Mouse (Mus musculus): ENCODE results near the gene Mdp1. TPM values are rescaled to one million over a fixed set of nuclear protein-coding genes. Genes with fewer than 3 reads are reported as not detected.
A peak's percentile ranks its signal among the peaks of the same experiment; 100 is the strongest.

Mdp1 gene
- polyA plus RNA-seq, 1 experiment from 2014 or later, result 46.2 TPM

DNA sequence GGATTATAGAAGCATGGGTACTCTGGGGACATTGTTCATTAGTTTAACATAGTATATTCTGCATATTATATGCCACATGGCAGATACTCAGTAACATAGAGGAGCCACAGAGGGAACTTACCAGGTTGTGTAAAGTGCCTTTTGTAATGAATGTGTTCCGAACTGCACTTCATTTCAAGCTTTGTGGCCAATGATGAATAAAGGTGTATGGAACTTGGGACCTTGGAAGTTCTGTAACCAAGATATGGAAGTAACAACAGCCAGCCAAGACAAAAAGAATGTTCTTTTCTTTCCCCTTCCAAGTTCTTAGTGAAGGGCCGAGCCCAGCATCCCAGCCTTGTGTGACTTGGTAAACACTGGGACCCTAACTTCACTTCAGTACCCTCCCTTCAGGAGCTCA, 10.4 kb downstream of the Mdp1 start, which contains the start of gene Tssk4:
Gene Tssk4, plus strand, starts transcription at position 301 of the 400 bp plus-strand sequence.
- Histone ChIP-seq H3K4me3 (ENCODE audit: low read depth, low read length) (no peak within 1 kb of the TSS), H3K4me2 (replicated peaks; ENCODE audit: low read depth, low read length) (no peak within 1 kb of the TSS), H3K36me3 (ENCODE audit: insufficient read depth, low read length) (no peaks in the 10 kb centered on the region), H3K4me1 (ENCODE audit: insufficient read depth, low read depth, low read length) (peaks cover under 1% of the 10 kb centered on the region; the same call in 1 of the 2 replicates), H3K27me3 (replicated peaks; ENCODE audit: insufficient read depth, low read length) (no peaks in the 10 kb centered on the region), H3K27ac (ENCODE audit: low read length) (no peak within 1 kb of the TSS), H3K9ac (replicated peaks; ENCODE audit: low read depth) (no peak within 1 kb of the TSS), H3K9me3 (ENCODE audit: low read length) (no peaks in the 10 kb centered on the region)
- DNase-seq (ENCODE audit: low spot score) (no peak), ATAC-seq (no peak)
- TF ChIP-seq CTCF (IDR thresholded peaks at IDR 0.05) (no peak), EP300 (IDR thresholded peaks at IDR 0.05) (no peak)
- 96% methylated on average over 2 of the region's 2 CpGs for WGBS

DNA sequence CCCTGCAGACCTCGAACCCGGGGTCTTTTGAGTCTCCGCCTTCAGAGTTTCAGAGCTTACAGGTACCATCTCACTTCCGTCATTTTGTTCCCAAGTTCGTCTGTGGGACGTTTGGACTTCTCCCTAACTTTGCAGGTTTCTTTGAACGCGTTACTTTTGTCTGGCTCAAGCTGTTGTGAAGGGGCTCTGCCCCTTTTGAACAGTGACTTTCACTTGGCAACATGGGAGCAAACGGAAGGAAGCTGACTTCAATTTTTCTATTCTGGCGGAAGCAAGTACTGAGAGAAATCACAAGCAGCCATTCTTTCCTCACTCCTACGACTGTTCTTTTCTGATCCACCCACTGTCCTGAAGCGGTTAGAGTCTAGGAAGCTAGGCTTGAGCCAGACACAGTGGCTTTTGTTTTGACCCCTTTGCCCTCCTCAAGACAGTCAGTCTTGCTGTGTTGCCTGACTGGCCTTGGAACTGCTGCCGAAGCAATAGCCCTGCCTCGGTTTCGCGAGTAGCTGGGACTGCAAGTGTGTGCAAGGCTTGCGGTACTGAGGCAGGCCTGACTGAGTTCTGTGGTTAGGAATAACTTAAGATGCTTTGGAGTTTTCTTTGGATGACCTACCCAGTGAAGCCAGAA, 15.9 kb downstream of the Mdp1 start:
- peak overlapping the region; percentile 68 for H3K4me2 ChIP-seq (replicated peaks; ENCODE audit: low read depth, low read length)
- WGBS, result 8% methylated on average over 17 of the region's 17 CpGs

DNA sequence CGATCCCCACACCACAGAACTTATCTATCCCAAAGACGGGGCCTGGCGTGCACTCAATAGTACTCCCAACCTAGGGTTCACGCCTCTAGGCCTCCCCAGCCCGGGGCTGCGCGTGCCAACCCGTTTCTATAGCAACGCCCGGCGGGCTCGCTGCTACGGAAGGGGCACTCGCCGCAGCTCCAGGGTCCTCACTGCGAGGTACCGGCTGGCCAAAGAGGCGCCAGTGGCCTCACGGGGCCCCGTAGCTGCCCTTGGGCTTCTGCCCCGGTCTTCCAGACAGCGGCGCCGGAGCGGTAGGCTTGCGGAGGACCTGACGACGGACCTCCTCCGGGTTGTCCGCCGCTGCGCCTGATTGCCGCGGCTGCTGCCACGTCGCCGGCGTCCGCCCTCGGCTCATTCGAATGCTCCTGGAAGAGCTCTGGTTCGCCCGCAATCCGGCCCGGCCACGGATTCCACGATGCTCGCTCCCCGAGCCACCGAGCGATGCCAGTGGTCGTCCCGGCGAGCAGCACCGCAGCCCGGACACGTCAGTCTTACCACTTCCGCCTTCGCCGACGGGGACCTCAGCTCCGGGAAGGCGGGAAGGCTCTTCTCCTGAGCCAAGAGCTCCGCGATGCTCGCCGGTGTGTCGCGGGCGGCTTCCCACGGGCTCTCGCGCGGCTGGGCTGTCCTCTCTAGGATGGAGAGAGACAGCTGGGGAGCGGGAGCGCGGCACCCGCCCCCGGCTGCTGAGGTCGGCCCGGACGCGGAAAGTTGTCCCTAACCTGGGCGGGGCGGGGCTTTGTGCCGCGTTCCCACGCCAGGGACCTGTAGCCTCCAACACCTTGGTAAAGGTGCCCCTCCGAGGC, 17.0 kb downstream of the Mdp1 start, which contains the start of gene Tm9sf1:
Gene Tm9sf1, minus strand, starts transcription at position 747 of the 848 bp plus-strand sequence.
- TF ChIP-seq EP300 (IDR thresholded peaks at IDR 0.05) (no peak), CTCF (IDR thresholded peaks at IDR 0.05) (peak; percentile 40)
- Histone ChIP-seq H3K36me3 (ENCODE audit: insufficient read depth, low read length) (peaks cover 20% of the 10 kb centered on the region; the same call in 1 of the 2 replicates), H3K4me1 (ENCODE audit: insufficient read depth, low read depth, low read length) (peaks cover 5% of the 10 kb centered on the region; the same call in 1 of the 2 replicates), H3K9ac (replicated peaks; ENCODE audit: low read depth) (peak within 1 kb of the TSS; percentile 90), H3K4me3 (ENCODE audit: low read depth, low read length) (peak within 1 kb of the TSS; percentile 94), H3K4me2 (replicated peaks; ENCODE audit: low read depth, low read length) (peak within 1 kb of the TSS; percentile 68), H3K27me3 (replicated peaks; ENCODE audit: insufficient read depth, low read length) (no peaks in the 10 kb centered on the region), H3K9me3 (ENCODE audit: low read length) (no peaks in the 10 kb centered on the region), H3K27ac (ENCODE audit: low read length) (peak within 1 kb of the TSS; percentile 94)
- WGBS, result 1% methylated on average over 76 of the region's 89 CpGs
- ATAC-seq, result peak; percentile 90
- DNase-seq (ENCODE audit: low spot score), result peak; percentile 90

More for the DNA sequence above, 15.9 kb downstream of the Mdp1 start:
- Histone ChIP-seq H3K27me3 (replicated peaks; ENCODE audit: insufficient read depth, low read length) (no peaks in the 10 kb centered on the region), H3K4me1 (ENCODE audit: insufficient read depth, low read depth, low read length) (peaks cover 5% of the 10 kb centered on the region; the same call in 1 of the 2 replicates), H3K9ac (replicated peaks; ENCODE audit: low read depth) (peak overlapping the region; percentile 90; the same call in 1 of the 2 replicates), H3K4me3 (ENCODE audit: low read depth, low read length) (peak overlapping the region; percentile 94), H3K9me3 (ENCODE audit: low read length) (no peaks in the 10 kb centered on the region), H3K27ac (ENCODE audit: low read length) (peak overlapping the region; percentile 94), H3K36me3 (ENCODE audit: insufficient read depth, low read length) (peaks cover 18% of the 10 kb centered on the region; the same call in 1 of the 2 replicates)
- TF ChIP-seq CTCF (IDR thresholded peaks at IDR 0.05), result no peak
- TF ChIP-seq EP300 (IDR thresholded peaks at IDR 0.05), result no peak; the same call in 1 of the 2 replicates
- ATAC-seq (no peak), DNase-seq (ENCODE audit: low spot score) (peak; percentile 61)

DNA sequence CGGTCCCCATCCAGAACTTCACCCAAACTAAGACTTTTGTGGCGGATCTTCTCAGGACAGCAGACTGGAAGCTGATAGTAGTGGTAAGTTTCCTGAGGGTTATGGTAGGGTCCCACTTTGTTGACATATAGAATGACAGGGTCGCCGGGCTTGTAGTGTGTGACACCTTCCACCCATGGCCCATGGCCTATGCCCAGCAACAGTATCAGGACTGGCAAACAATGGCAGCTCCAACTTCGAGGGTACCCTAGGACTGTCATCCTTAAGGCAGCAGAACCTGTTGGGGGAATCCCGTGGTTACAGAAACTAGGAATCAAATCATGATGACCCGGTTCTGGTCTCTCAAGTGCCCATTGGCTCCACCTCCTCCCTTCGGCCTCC, 17.6 kb downstream of the Mdp1 start:
- ATAC-seq, result no peak
- Histone ChIP-seq H3K9ac (replicated peaks; ENCODE audit: low read depth) (peak overlapping the region; percentile 90), H3K9me3 (ENCODE audit: low read length) (no peaks in the 10 kb centered on the region), H3K27me3 (replicated peaks; ENCODE audit: insufficient read depth, low read length) (no peaks in the 10 kb centered on the region), H3K27ac (ENCODE audit: low read length) (peak overlapping the region; percentile 94), H3K4me1 (ENCODE audit: insufficient read depth, low read depth, low read length) (peaks cover 5% of the 10 kb centered on the region; the same call in 1 of the 2 replicates), H3K4me3 (ENCODE audit: low read depth, low read length) (peak overlapping the region; percentile 94), H3K4me2 (replicated peaks; ENCODE audit: low read depth, low read length) (peak overlapping the region; percentile 68), H3K36me3 (ENCODE audit: insufficient read depth, low read length) (peaks cover 26% of the 10 kb centered on the region; the same call in 1 of the 2 replicates)
- DNase-seq (ENCODE audit: low spot score), result no peak
- WGBS, result 13% methylated on average over 8 of the region's 8 CpGs
- TF ChIP-seq EP300 (IDR thresholded peaks at IDR 0.05), result no peak
- TF ChIP-seq CTCF (IDR thresholded peaks at IDR 0.05), result no peak

DNA sequence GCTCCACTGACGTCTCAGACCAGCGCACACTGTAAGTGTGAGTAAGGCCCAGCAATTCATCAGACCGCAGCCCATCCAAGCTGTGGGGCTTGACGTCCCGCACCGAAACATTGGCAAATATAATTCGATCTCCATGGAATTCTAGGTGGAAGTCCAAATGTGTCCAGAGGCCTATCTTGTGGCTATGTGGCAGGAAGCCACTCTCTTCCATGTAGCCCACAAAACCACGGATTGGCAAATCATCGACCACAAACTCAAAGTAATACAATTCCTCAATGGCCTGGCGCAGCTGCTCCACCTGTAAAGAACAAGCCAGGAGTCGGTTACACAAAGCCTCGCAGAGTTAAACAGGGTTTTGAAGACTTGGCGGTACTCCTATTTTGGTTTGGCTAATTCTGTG, 19.0 kb downstream of the Mdp1 start:
- 92% methylated on average over 13 of the region's 13 CpGs for WGBS
- peaks cover 26% of the 10 kb centered on the region; the same call in 1 of the 2 replicates for H3K36me3 ChIP-seq (ENCODE audit: insufficient read depth, low read length)
- TF ChIP-seq EP300 (IDR thresholded peaks at IDR 0.05) (no peak), CTCF (IDR thresholded peaks at IDR 0.05) (no peak)

DNA sequence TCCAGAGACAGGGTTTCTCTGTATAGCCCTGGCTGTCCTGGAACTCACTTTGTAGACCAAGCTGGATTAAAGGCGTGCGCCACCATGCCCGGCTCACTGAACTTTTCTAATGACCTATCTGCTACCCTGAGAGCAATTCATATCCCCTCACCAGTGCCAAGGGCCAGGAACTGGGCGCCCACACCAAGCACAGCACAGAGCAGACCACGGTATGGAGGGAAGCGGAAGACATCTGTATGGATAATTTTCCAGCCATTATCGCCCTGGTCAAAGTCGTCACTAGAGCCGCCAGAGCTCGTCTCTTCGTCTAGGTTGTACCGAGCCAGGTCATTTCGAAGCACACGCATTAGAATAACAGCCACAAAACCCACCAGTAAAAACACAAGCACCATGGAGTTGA, 19.5 kb downstream of the Mdp1 start:
- Histone ChIP-seq H3K4me2 (replicated peaks; ENCODE audit: low read depth, low read length) (no peak overlapping the region), H3K9ac (replicated peaks; ENCODE audit: low read depth) (no peak overlapping the region), H3K36me3 (ENCODE audit: insufficient read depth, low read length) (peaks cover 26% of the 10 kb centered on the region; the same call in 1 of the 2 replicates), H3K4me1 (ENCODE audit: insufficient read depth, low read depth, low read length) (peaks cover 5% of the 10 kb centered on the region; the same call in 1 of the 2 replicates), H3K9me3 (ENCODE audit: low read length) (no peaks in the 10 kb centered on the region), H3K27me3 (replicated peaks; ENCODE audit: insufficient read depth, low read length) (no peaks in the 10 kb centered on the region), H3K27ac (ENCODE audit: low read length) (no peak overlapping the region), H3K4me3 (ENCODE audit: low read depth, low read length) (no peak overlapping the region)
- WGBS, result 95% methylated on average over 14 of the region's 14 CpGs
- TF ChIP-seq EP300 (IDR thresholded peaks at IDR 0.05), result no peak
- TF ChIP-seq CTCF (IDR thresholded peaks at IDR 0.05), result no peak
- DNase-seq (ENCODE audit: low spot score), result no peak
- no peak for ATAC-seq

More for the DNA sequence above, 19.0 kb downstream of the Mdp1 start:
- DNase-seq (ENCODE audit: low spot score), result no peak
- Histone ChIP-seq H3K4me3 (ENCODE audit: low read depth, low read length) (no peak overlapping the region), H3K27ac (ENCODE audit: low read length) (no peak overlapping the region), H3K27me3 (replicated peaks; ENCODE audit: insufficient read depth, low read length) (no peaks in the 10 kb centered on the region), H3K4me2 (replicated peaks; ENCODE audit: low read depth, low read length) (no peak overlapping the region), H3K9me3 (ENCODE audit: low read length) (no peaks in the 10 kb centered on the region), H3K4me1 (ENCODE audit: insufficient read depth, low read depth, low read length) (peaks cover 5% of the 10 kb centered on the region; the same call in 1 of the 2 replicates), H3K9ac (replicated peaks; ENCODE audit: low read depth) (no peak overlapping the region)
- ATAC-seq, result no peak
